Mouse (Mus musculus): Measurements from ENCODE around the gene Pde4d.
A peak's percentile ranks its signal among the peaks of the same experiment; 100 is the strongest.

The Pde4d gene

DNA sequence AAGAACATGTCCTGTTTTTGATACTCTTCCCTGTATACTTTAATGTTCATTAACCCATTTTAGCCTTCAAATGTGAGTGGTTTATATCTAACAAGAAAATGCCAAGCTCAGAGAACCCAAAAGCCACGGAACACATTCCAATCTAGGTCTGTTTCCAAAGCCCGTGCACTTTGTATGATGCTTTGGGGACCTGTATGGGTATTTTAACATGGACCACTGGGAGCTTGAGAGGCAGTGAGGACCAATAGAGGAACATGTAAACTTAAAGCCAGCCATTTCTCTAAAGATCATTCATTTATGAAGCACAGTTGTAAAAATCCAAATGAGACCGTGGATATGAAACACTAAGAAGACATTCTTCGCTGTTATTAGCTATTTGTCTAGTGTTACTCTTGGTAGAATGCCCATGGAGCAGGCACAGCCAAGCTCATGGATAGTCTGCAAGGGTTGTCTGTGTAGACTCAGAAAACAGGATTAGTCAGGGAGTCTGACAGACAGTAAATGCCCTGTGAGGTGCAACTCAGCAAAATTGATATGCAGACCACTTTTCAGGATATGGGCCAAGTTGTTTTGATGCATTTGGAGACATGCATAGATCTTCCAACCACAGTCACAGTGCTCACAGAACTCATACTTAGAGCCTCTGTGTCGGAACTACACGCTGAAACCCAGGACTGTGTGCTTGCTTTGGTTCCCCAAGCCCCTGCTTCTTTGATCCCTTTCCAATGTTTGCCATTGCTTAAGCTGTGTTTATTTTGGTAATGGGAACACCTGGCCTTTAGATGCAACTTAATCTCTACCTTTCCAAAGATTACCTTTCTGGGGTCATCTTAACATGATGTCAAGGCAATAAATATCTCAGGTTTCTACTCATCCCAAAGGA lies 1272.7 kb downstream of the Pde4d start:
- DNase-seq: no peak

- no peak for DNase-seq
These were observed 1277.6 kb downstream of the Pde4d start for GRCm38 (mm10) chr13:109727346-109727745.

DNA sequence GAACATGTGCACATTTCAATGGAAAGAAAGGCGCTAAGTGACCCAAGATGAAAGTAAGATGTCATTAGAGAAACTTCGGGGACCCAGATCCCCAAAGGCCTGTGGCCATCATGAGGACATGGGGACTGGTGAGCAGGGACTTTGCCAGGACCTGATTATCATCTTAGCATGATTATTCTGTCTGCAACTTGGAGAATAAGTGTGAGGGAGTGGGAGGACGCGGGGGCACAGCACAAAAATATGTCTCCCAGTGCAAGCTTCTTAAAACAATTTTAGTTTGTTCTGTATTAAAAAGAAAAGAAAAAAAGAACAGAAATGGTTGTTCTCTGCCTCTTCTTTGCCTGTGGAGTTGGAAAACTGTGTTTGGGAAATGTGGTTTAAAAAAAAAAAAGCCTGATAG lies 1279.9 kb downstream of the Pde4d start:
- DNase-seq: no peak

GRCm38 (mm10) chr13:109732655-109733376 lies 1283.1 kb downstream of the Pde4d start:
- no peak for DNase-seq

DNA sequence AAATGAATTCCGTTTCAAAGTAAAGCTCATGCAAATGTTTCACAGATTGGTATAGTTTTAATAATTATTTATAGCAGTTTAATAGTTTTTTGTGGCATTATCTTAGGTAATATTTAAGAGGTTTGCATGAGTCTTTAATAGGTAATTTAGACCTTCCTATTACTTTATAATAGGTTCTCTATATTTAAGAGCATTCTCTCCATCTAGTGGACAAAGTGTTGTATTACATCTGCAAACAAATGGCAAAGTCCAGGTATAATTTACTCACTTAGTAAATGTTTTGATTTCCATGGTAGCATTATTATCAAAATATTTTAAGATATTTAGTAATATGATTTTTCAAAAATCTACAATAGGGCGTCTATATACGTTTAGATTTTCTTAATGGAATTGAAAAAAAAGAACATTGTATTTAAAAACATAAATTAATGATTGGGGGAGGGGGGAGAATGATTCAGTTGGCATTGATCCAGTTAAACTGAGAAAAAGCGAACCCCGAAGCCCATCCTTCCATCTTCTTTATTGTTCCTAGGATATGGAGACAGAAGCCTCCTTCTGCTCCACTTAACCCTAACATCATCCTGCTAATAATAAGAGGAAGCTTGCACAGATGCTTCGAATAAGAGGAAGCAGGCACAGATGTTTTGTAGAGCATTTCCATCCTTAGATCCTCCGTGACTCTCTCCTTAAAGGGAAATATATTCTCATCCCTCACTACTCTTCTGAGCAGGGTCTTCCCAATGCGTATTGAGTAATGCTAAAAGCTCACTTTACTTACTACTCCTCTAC lies 1286.7 kb downstream of the Pde4d start:
- DNase-seq: no peak

DNA sequence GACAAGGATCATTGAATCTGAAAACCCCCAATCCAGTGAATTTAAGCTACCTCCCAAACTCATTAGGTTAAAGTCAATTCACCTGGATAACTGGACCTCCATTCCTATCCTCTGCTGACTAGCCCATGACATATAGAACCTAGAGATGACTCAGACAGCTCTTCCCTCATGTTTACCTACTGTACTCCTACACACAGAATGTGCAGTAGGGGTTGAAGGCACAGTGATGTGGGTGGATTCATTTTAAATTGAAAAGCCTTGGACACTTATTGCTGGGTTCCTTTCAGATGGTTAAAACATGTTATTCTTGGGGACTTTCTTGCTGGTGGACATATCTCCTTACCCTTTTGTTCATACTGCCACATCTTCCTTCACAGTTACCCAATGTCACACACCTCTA lies 1296.7 kb downstream of the Pde4d start:
- DNase-seq: no peak

GRCm38 (mm10) chr13:109752236-109752863 lies 1302.6 kb downstream of the Pde4d start:
- DNase-seq: no peak

DNA sequence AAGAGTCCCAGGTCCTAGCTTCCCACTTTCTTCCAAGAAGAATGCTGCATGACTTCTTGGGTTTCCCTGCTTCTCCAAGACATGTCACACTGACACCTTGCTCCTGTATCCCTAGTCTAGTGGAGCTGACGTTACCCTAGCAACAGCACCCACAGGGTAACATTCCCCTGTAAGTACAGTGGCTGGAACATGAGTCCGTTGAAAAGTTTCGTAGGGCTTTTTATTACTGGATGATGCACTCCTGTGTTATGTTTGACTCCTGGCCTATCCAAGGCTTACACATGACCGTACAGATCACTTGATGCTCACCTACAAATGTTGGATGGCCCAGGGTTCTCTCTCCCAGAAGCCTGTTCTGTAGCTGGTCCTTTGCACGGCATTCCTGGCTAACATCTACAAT lies 1307.1 kb downstream of the Pde4d start:
- no peak for DNase-seq

DNA sequence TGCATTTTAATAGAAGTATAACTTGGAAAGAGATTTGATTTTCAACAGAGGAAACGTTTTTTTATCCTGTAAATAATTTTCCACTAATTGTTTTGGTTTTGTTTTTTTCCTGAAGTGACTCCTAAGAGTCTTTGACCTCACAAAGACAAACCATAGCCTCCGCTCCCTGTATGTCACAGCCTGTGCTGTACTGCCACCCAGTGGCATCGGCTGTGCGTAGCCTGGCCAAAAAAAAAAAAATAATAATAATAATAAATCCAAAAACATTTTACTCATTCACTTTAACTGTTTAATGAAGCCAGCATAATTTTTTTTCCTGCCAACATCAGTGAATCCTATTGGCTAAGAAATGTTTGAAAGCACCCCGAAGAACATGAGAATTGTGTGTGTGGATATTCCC lies 1309.5 kb downstream of the Pde4d start:
- peak in 1 of 2 experiments; percentile 24 for DNase-seq

GRCm38 (mm10) chr13:109761081-109761480 lies 1311.3 kb downstream of the Pde4d start:
- no peak for DNase-seq

GRCm38 (mm10) chr13:109774791-109775190 lies 1325.0 kb downstream of the Pde4d start:
- DNase-seq: no peak

DNA sequence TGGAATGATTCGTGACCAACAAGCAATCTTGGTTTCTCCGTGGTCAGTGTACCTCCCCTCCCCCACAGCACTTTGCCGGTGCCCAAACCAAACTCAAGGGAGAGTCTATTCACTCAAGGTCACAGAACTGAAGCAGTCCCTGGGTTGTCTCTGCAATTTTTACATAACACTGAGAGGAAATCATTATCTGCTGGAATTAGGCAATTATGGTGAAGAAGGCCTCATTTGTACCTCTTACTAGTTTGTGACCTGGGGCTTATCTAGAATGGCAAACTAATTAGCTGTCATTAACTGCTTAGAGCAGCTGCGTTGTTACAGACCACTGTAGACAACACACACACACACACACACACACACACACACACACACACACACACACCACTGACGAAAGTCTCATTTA lies 1325.4 kb downstream of the Pde4d start:
- no peak for DNase-seq

DNA sequence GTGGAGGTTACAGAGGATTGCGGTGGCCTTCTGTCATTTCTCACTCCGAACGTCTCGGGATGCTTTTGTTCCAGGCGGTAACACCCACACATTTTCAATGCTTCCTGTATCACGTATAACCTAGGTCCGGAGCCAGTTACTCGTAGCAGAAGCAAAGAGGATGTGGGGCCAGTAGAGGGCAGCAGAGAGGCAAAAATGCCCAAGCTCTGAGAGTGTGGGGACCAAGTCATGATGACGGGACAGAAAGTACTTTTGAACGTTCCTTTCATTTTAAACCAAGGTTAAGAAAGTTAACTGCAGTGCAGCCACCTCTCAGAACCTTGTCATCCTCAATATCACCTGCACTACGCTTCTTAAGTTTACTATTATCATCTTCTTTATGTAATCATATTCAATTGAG lies 1326.4 kb downstream of the Pde4d start:
- DNase-seq: peak; percentile 90 to 94

- DNase-seq: no peak
These were observed 1327.2 kb downstream of the Pde4d start for GRCm38 (mm10) chr13:109776995-109777394.

GRCm38 (mm10) chr13:109777441-109777840 lies 1327.7 kb downstream of the Pde4d start:
- no peak for DNase-seq

DNA sequence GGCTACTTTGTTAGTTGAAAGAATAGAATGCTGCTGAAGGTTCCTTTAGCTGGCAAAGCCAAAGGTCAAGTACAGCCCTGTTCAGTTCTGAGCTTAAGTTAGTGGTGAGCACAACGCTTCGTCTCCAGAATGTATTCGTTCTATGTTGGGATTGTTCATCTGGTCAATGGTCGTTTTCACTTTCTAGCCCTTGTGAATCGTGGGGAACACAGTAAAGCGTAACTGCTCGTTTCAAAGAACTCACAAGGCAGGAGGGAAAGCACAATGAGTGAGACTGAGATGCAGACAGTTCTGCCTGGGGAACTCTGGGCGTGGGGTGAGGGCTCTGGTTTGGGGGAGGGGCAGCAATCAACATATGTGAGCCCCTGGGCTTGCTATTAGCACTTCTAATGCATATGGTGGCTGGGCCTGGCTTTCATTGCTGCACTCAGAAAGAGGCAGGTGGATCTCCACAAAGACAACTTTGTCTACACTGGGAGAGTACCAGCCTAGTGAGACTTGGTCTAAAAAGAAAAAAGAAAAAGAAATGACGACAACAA lies 1328.6 kb downstream of the Pde4d start:
- DNase-seq: no peak

GRCm38 (mm10) chr13:109781466-109781865 lies 1331.7 kb downstream of the Pde4d start:
- no peak for DNase-seq

- no peak for DNase-seq
These were observed 1338.9 kb downstream of the Pde4d start for GRCm38 (mm10) chr13:109788604-109789003.

GRCm38 (mm10) chr13:109789151-109789550 lies 1339.4 kb downstream of the Pde4d start:
- no peak for DNase-seq

- no peak for DNase-seq
These were observed 1340.4 kb downstream of the Pde4d start for GRCm38 (mm10) chr13:109790045-109790715.

- no peak for DNase-seq
These were observed 1344.2 kb downstream of the Pde4d start for GRCm38 (mm10) chr13:109793918-109794317.

GRCm38 (mm10) chr13:109798651-109799050 lies 1348.9 kb downstream of the Pde4d start:
- DNase-seq: no peak

All from cerebellum, postnatal 36 days (tissue).